Mouse (Mus musculus) thymus, adult 2 months (tissue): ENCODE data around the gene Dennd2d.

Experiments used
- CTCF ChIP-seq: fragments of 200-500 bp; IDR thresholded peaks from 2 replicates; pipeline ENCODE4 v1.5.1; 2012; ENCODE audit warnings: mild to moderate bottlenecking, control low read depth, low read length, moderate library complexity, borderline replicate concordance; ENCODE audit not compliant: control insufficient read depth, poor library complexity, insufficient read depth; ENCODE audit errors: extremely low read depth
- POLR2A ChIP-seq: fragments of 200-500 bp; IDR thresholded peaks from 2 replicates; pipeline ENCODE4 v1.6.1; 2012; ENCODE audit warnings: mild to moderate bottlenecking, low read length, control low read depth, moderate library complexity; ENCODE audit not compliant: control insufficient read depth, poor library complexity, insufficient read depth; ENCODE audit errors: extremely low read depth

- TF ChIP-seq CTCF (peak; percentile 67; the same call in 1 of the 2 replicates), POLR2A (peak; percentile 93)
These were observed 65.1 kb downstream of the Dennd2d start, which contains the start of the genes Dram2 and Cept1 for GRCm38 (mm10) chr3:106547171-106547923.
